Mouse (Mus musculus) liver, adult 2 months (tissue): Measurements from ENCODE around the gene Olfr69. TPM values are rescaled to one million over a fixed set of nuclear protein-coding genes. Genes with fewer than 3 reads are reported as not detected.
"Not testable (repeated sequence)": the region's sequence is repeated elsewhere in the genome, so short reads cannot be mapped to it uniquely, and the experiment has no call there.

Experiments used
- DNase-seq: peaks from one replicate; pipeline ENCODE4 v3.0.0-alpha.2; 2011; ENCODE audit warnings: low read depth, low spot score; ENCODE audit errors: extremely low read depth
- H3K27ac ChIP-seq: fragments of 200-500 bp; replicated peaks from 2 replicates; pipeline ENCODE4 v1.5.1; 2012; ENCODE audit warnings: low read depth, mild to moderate bottlenecking, control low read depth, inconsistent platforms, low read length; ENCODE audit not compliant: insufficient read depth
- H3K27me3 ChIP-seq: fragments of 200-500 bp; 2 replicates; pipeline ENCODE4 v1.6.1; 2012; ENCODE audit warnings: mild to moderate bottlenecking, moderate library complexity, low read length, inconsistent platforms; ENCODE audit not compliant: control insufficient read depth, insufficient read depth
- H3K36me3 ChIP-seq: fragments of 200-500 bp; 2 replicates; pipeline ENCODE4 v1.6.1; 2012; ENCODE audit warnings: low read length, inconsistent platforms; ENCODE audit not compliant: control insufficient read depth, insufficient read depth
- H3K4me1 ChIP-seq: fragments of 200-500 bp; 2 replicates; pipeline ENCODE4 v1.6.1; 2011; ENCODE audit warnings: low read length; ENCODE audit not compliant: control insufficient read depth, insufficient read depth
- H3K4me3 ChIP-seq: fragments of 200-500 bp; 2 replicates; pipeline ENCODE4 v1.5.1; 2011; ENCODE audit warnings: low read depth, mild to moderate bottlenecking, control low read depth, low read length, moderate library complexity; ENCODE audit not compliant: insufficient read depth
- H3K79me2 ChIP-seq: fragments of 200-500 bp; 2 replicates; pipeline ENCODE4 v1.6.1; 2012; ENCODE audit warnings: inconsistent platforms, mild to moderate bottlenecking, low read length, moderate library complexity; ENCODE audit not compliant: control insufficient read depth, insufficient read depth
- H3K9ac ChIP-seq: fragments of 200-500 bp; 2 replicates; pipeline ENCODE4 v1.6.1; 2012; ENCODE audit warnings: low read depth, mild to moderate bottlenecking, control low read depth, inconsistent platforms, low read length
- CTCF ChIP-seq: fragments of 200-500 bp; IDR thresholded peaks from 2 replicates; pipeline ENCODE4 v1.5.1; 2011; ENCODE audit warnings: low read depth, low read length, control low read depth
- POLR2A ChIP-seq: fragments of 200-500 bp; IDR thresholded peaks from 2 replicates; pipeline ENCODE4 v1.6.1; 2011; ENCODE audit warnings: low read length, control low read depth; ENCODE audit not compliant: insufficient read depth; ENCODE audit errors: extremely low read depth
- WGBS: fragments of 180-500 bp; shearing (Covaris S2); methylation state at CpG from one replicate; pipeline ENCODE4 v1.1.7; 2018; 5-methylcytosine and 5-hydroxymethylcytosine counted together
- polyA plus RNA-seq: library from polyadenylated mRNA; depleted of rRNA; stranded (reverse); fragments of >200 nt; gene quantifications from 2 replicates; pipeline ENCODE4 v1.2.3, GENCODE M21; 2012; rRNA removed
- total RNA-seq: library from RNA; depleted of rRNA; stranded (reverse); fragments of >200 nt; gene quantifications from 2 replicates; pipeline ENCODE4 v1.2.3, GENCODE M21; 2014; rRNA removed

Gene Olfr69
- total and polyA plus RNA-seq, 2 experiments, result not detected

- no peaks in the 10 kb centered on the region for H3K79me2 ChIP-seq
- H3K4me1 ChIP-seq, result no peaks in the 10 kb centered on the region
- no peak within 1 kb of the TSS for H3K27ac ChIP-seq
- no peaks in the 10 kb centered on the region for H3K27me3 ChIP-seq
- H3K9ac ChIP-seq, result no peak within 1 kb of the TSS
- WGBS, result 38% methylated on average over 2 of the region's 2 CpGs
- no peaks in the 10 kb centered on the region for H3K36me3 ChIP-seq
- no peak within 1 kb of the TSS for H3K4me3 ChIP-seq
- no peak for DNase-seq
- TF ChIP-seq CTCF (no peak), POLR2A (no peak)
These were observed 14.2 kb downstream of the Olfr69 start, which contains the start of gene Olfr630 for GRCm38 (mm10) chr7:103757233-103757632. TSS of gene Olfr630 (minus strand) at chr7:103757333.

DNA sequence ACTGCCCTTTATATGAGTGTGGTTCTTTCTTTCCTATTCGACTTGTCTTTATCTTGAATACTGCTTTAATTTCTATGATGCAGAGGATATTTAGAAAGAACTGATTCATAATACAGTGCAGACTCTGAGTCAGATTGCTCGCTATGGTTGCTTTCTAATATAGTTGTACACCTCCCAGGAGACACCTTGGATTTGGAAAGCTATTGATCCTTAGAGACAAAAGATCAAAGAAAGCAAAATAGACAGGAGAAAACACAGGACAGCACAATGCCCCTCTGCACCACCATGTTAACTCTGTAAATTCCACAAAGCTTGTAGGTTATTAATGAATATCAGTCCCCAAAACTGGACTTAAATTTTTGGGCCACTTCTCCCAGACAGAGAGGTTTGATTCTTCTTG, 26.6 kb downstream of the Olfr69 start, which contains the start of gene Olfr629:
Olfr629 (minus strand) TSS at position 101 of the 400 bp plus-strand sequence.
- no peak within 1 kb of the TSS for H3K27ac ChIP-seq
- no peaks in the 10 kb centered on the region for H3K4me1 ChIP-seq
- no peak within 1 kb of the TSS for H3K9ac ChIP-seq
- H3K27me3 ChIP-seq, result no peaks in the 10 kb centered on the region
- H3K36me3 ChIP-seq, result no peaks in the 10 kb centered on the region
- H3K4me3 ChIP-seq, result no peak within 1 kb of the TSS
- no peaks in the 10 kb centered on the region for H3K79me2 ChIP-seq
- WGBS, result 77% methylated on average over 2 of the region's 2 CpGs
- TF ChIP-seq CTCF (no peak), POLR2A (no peak)
- DNase-seq, result no peak

GRCm38 (mm10) chr7:103730074-103730473, 41.3 kb downstream of the Olfr69 start, which contains the start of gene Olfr628:
TSS of gene Olfr628 (plus strand) at chr7:103730374.
- 85% methylated on average over 1 of the region's 1 CpGs for WGBS
- Histone ChIP-seq H3K4me3 (no peak within 1 kb of the TSS), H3K36me3 (no peaks in the 10 kb centered on the region), H3K79me2 (no peaks in the 10 kb centered on the region), H3K27me3 (no peaks in the 10 kb centered on the region), H3K4me1 (no peaks in the 10 kb centered on the region), H3K9ac (no peak within 1 kb of the TSS), H3K27ac (no peak within 1 kb of the TSS)
- TF ChIP-seq CTCF (no peak), POLR2A (no peak)
- DNase-seq, result no peak

- not testable (repeated sequence) for H3K27me3 ChIP-seq, H3K4me3 ChIP-seq, H3K9ac ChIP-seq, H3K36me3 ChIP-seq, H3K27ac ChIP-seq, DNase-seq, H3K79me2 ChIP-seq, H3K4me1 ChIP-seq
- WGBS, result 97% methylated on average over 1 of the region's 1 CpGs
These were observed 55.0 kb downstream of the Olfr69 start for GRCm38 (mm10) chr7:103716398-103716797.

Other genes starting within 250 kb of the Olfr69 start
Only the 30 nearest of the 32 such genes appear.
- gene Olfr613, start 223.5 kb downstream of the Olfr69 start, total RNA-seq, result not detected in 2 replicates
- not detected in 2 replicates for gene Olfr613, start 223.5 kb downstream of the Olfr69 start, polyA plus RNA-seq
- not detected in 2 replicates for gene Olfr615, start 215.5 kb downstream of the Olfr69 start, total RNA-seq
- not detected in 2 replicates for gene Olfr615, start 215.5 kb downstream of the Olfr69 start, polyA plus RNA-seq
- gene Olfr616, start 202.5 kb downstream of the Olfr69 start, total RNA-seq, result not detected in 2 replicates
- gene Olfr616, start 202.5 kb downstream of the Olfr69 start, polyA plus RNA-seq, result not detected in 2 replicates
- gene Olfr617, start 198.5 kb downstream of the Olfr69 start, total RNA-seq, result not detected in 2 replicates
- not detected in 2 replicates for gene Olfr617, start 198.5 kb downstream of the Olfr69 start, polyA plus RNA-seq
- gene Olfr618, start 181.5 kb downstream of the Olfr69 start, total RNA-seq, result not detected in 2 replicates
- gene Olfr618, start 181.5 kb downstream of the Olfr69 start, polyA plus RNA-seq, result not detected in 2 replicates
- not detected in 2 replicates for gene Olfr619, start 171.0 kb downstream of the Olfr69 start, total RNA-seq
- gene Olfr619, start 171.0 kb downstream of the Olfr69 start, polyA plus RNA-seq, result not detected in 2 replicates
- gene Olfr620, start 159.1 kb downstream of the Olfr69 start, total RNA-seq, result not detected in 2 replicates
- gene Olfr620, start 159.1 kb downstream of the Olfr69 start, polyA plus RNA-seq, result not detected in 2 replicates
- not detected in 2 replicates for gene Olfr622, start 128.9 kb downstream of the Olfr69 start, total RNA-seq
- gene Olfr622, start 128.9 kb downstream of the Olfr69 start, polyA plus RNA-seq, result not detected in 2 replicates
- not detected in 2 replicates for gene Olfr623, start 107.9 kb downstream of the Olfr69 start, total RNA-seq
- gene Olfr623, start 107.9 kb downstream of the Olfr69 start, polyA plus RNA-seq, result not detected in 2 replicates
- gene Olfr624, start 100.4 kb downstream of the Olfr69 start, total RNA-seq, result under 0.01 and 0.07 TPM in 2 replicates
- not detected in 2 replicates for gene Olfr624, start 100.4 kb downstream of the Olfr69 start, polyA plus RNA-seq
- gene Olfr625-ps1, start 88.9 kb downstream of the Olfr69 start, total RNA-seq, result not detected in 2 replicates
- not detected in 2 replicates for gene Olfr625-ps1, start 88.9 kb downstream of the Olfr69 start, polyA plus RNA-seq
- gene Olfr243, start 56.9 kb downstream of the Olfr69 start, total RNA-seq, result not detected in 2 replicates
- not detected in 2 replicates for gene Olfr243, start 56.9 kb downstream of the Olfr69 start, polyA plus RNA-seq
- not detected in 2 replicates for gene Olfr628, start 41.2 kb downstream of the Olfr69 start, total RNA-seq
- not detected in 2 replicates for gene Olfr628, start 41.2 kb downstream of the Olfr69 start, polyA plus RNA-seq
- not detected in 2 replicates for gene Olfr629, start 26.7 kb downstream of the Olfr69 start, total RNA-seq
- not detected in 2 replicates for gene Olfr629, start 26.7 kb downstream of the Olfr69 start, polyA plus RNA-seq
- gene Olfr630, start 14.3 kb downstream of the Olfr69 start, total RNA-seq, result not detected in 2 replicates
- not detected in 2 replicates for gene Olfr630, start 14.3 kb downstream of the Olfr69 start, polyA plus RNA-seq
- not detected in 2 replicates for gene Olfr68, start 8.1 kb upstream of the Olfr69 start, total RNA-seq
- not detected in 2 replicates for gene Olfr68, start 8.1 kb upstream of the Olfr69 start, polyA plus RNA-seq
- not detected in 2 replicates for gene Olfr67, start 20.2 kb upstream of the Olfr69 start, total RNA-seq
- gene Olfr67, start 20.2 kb upstream of the Olfr69 start, polyA plus RNA-seq, result not detected in 2 replicates
- gene Hbb-bt, start 42.4 kb upstream of the Olfr69 start, total RNA-seq, result 116 and 144 TPM in 2 replicates
- 56.2 and 75.5 TPM in 2 replicates for gene Hbb-bt, start 42.4 kb upstream of the Olfr69 start, polyA plus RNA-seq
- gene Hbb-bs, start 56.5 kb upstream of the Olfr69 start, total RNA-seq, result 760 and 1,100 TPM in 2 replicates
- 551 and 848 TPM in 2 replicates for gene Hbb-bs, start 56.5 kb upstream of the Olfr69 start, polyA plus RNA-seq
- not detected in 2 replicates for gene Hbb-bh2, start 68.9 kb upstream of the Olfr69 start, total RNA-seq
- not detected in 2 replicates for gene Hbb-bh2, start 68.9 kb upstream of the Olfr69 start, polyA plus RNA-seq
- not detected in 2 replicates for gene Hbb-bh1, start 71.6 kb upstream of the Olfr69 start, total RNA-seq
- gene Hbb-bh1, start 71.6 kb upstream of the Olfr69 start, polyA plus RNA-seq, result not detected in 2 replicates
- not detected in 2 replicates for gene Hbb-y, start 81.6 kb upstream of the Olfr69 start, total RNA-seq
- not detected in 2 replicates for gene Hbb-y, start 81.6 kb upstream of the Olfr69 start, polyA plus RNA-seq
- not detected in 2 replicates for gene Olfr66, start 114.7 kb upstream of the Olfr69 start, total RNA-seq
- gene Olfr66, start 114.7 kb upstream of the Olfr69 start, polyA plus RNA-seq, result not detected in 2 replicates
- not detected in 2 replicates for gene Olfr64, start 122.9 kb upstream of the Olfr69 start, total RNA-seq
- gene Olfr64, start 122.9 kb upstream of the Olfr69 start, polyA plus RNA-seq, result not detected in 2 replicates
- not detected in 2 replicates for gene Olfr65, start 131.9 kb upstream of the Olfr69 start, total RNA-seq
- not detected in 2 replicates for gene Olfr65, start 131.9 kb upstream of the Olfr69 start, polyA plus RNA-seq
- not detected in 2 replicates for gene Olfr631, start 157.2 kb upstream of the Olfr69 start, total RNA-seq
- gene Olfr631, start 157.2 kb upstream of the Olfr69 start, polyA plus RNA-seq, result not detected in 2 replicates
- gene Olfr632, start 162.8 kb upstream of the Olfr69 start, total RNA-seq, result not detected in 2 replicates
- gene Olfr632, start 162.8 kb upstream of the Olfr69 start, polyA plus RNA-seq, result not detected in 2 replicates
- gene Olfr633, start 172.8 kb upstream of the Olfr69 start, total RNA-seq, result not detected in 2 replicates
- not detected in 2 replicates for gene Olfr633, start 172.8 kb upstream of the Olfr69 start, polyA plus RNA-seq
- not detected in 2 replicates for gene Olfr635, start 199.6 kb upstream of the Olfr69 start, total RNA-seq
- gene Olfr635, start 199.6 kb upstream of the Olfr69 start, polyA plus RNA-seq, result not detected in 2 replicates
- not detected in 2 replicates for gene Olfr638, start 227.2 kb upstream of the Olfr69 start, total RNA-seq
- gene Olfr638, start 227.2 kb upstream of the Olfr69 start, polyA plus RNA-seq, result not detected in 2 replicates